7 mouse cellular contexts compared by ENCODE assay signal in genomic region chr1:82787414-82787813, GRCm38 (mm10). TPM values are rescaled to one million over a fixed set of nuclear protein-coding genes. Genes with fewer than 3 reads are reported as not detected.
DNase-seq lines count a peak whose midpoint lies in the region; ATAC-seq and TF ChIP-seq lines count a peak whose summit lies in the region.

No protein-coding gene starts in this region.

- no peak overlapping the region for H3K9ac ChIP-seq in hindbrain, embryonic 11.5 days (ENCODE audit: low read depth, low read length)
- no peak overlapping the region for H3K9ac ChIP-seq in lung, postnatal 0 days (replicated peaks; ENCODE audit: low read depth)

- H3K4me1 ChIP-seq in hindbrain, embryonic 11.5 days (replicated peaks; ENCODE audit: control insufficient read depth, insufficient read depth, low read length) = no peaks in the 10 kb centered on the region
- peaks cover 4% of the 10 kb centered on the region; the same call in 1 of the 2 replicates for H3K4me1 ChIP-seq in lung, postnatal 0 days (ENCODE audit: insufficient read depth, low read depth, low read length)

- H3K27ac ChIP-seq in hindbrain, embryonic 11.5 days (ENCODE audit: low read depth, low read length) = no peak overlapping the region
- H3K27ac ChIP-seq in lung, postnatal 0 days (ENCODE audit: low read length) = no peak overlapping the region

- H3K4me2 ChIP-seq in hindbrain, embryonic 11.5 days (replicated peaks; ENCODE audit: low read depth, low read length) = no peak overlapping the region
- H3K4me2 ChIP-seq in lung, postnatal 0 days (replicated peaks; ENCODE audit: low read depth, low read length) = no peak overlapping the region

- H3K9me3 ChIP-seq in hindbrain, embryonic 11.5 days (ENCODE audit: control insufficient read depth, low read length) = no peaks in the 10 kb centered on the region
- H3K9me3 ChIP-seq in lung, postnatal 0 days (ENCODE audit: low read length) = no peaks in the 10 kb centered on the region

- no peaks in the 10 kb centered on the region for H3K27me3 ChIP-seq in hindbrain, embryonic 11.5 days (ENCODE audit: control insufficient read depth, insufficient read depth, low read length)
- H3K27me3 ChIP-seq in lung, postnatal 0 days (replicated peaks; ENCODE audit: insufficient read depth, low read length) = no peaks in the 10 kb centered on the region

- no peaks in the 10 kb centered on the region for H3K36me3 ChIP-seq in hindbrain, embryonic 11.5 days (ENCODE audit: control insufficient read depth, insufficient read depth, low read length)
- no peaks in the 10 kb centered on the region for H3K36me3 ChIP-seq in lung, postnatal 0 days (ENCODE audit: insufficient read depth, low read length)

- TF ChIP-seq EP300 in lung, postnatal 0 days (IDR thresholded peaks at IDR 0.05) = peak; percentile 84

- H3K4me3 ChIP-seq in hindbrain, embryonic 11.5 days (ENCODE audit: low read depth, low read length) = no peak overlapping the region
- H3K4me3 ChIP-seq in lung, postnatal 0 days (ENCODE audit: low read depth, low read length) = no peak overlapping the region

- WGBS in hindbrain, embryonic 11.5 days = 12% methylated on average over 2 of the region's 2 CpGs
- WGBS in lung, postnatal 0 days = 2% methylated on average over 2 of the region's 2 CpGs

- peak; percentile 93 for TF ChIP-seq CTCF in lung, postnatal 0 days (IDR thresholded peaks at IDR 0.05)

- ATAC-seq in hindbrain, embryonic 11.5 days (ENCODE audit: low FRiP score) = peak; percentile 68; the same call in 1 of the 2 replicates
- ATAC-seq in lung, postnatal 0 days = peak; percentile 84

- DNase-seq in ZHBTc4 (ENCODE audit: low read depth, low spot score) = peak; percentile 81
- DNase-seq in cerebellum, adult 9-11 months = peak; percentile 39
- DNase-seq in frontal cortex, postnatal 10 days (ENCODE audit: low spot score in 2 of 2) = peak; percentile 27 to 58
- peak; percentile 62 for DNase-seq in hindbrain, embryonic 11.5 days (ENCODE audit: low spot score)
- peak; percentile 60 for DNase-seq in layer of hippocampus, adult 9-10 months (ENCODE audit: low spot score)
- DNase-seq in lung, postnatal 0 days (ENCODE audit: low spot score) = peak; percentile 95
- peak; percentile 83 for DNase-seq in retina, embryonic 14.5 days (ENCODE audit: low spot score)

RNA-seq across cellular contexts. Expression of gene Gm47791, which starts 16.4 kb away (rescaled TPM):
- polyA plus RNA-seq in hindbrain, embryonic 11.5 days (2014; fragmentation: Nextera tagmentation; extraction: Ambion mirVana) = not detected in 2 replicates
- not detected in 2 replicates for polyA plus RNA-seq in lung, postnatal 0 days (2015; fragmentation: Nextera tagmentation; extraction: Ambion mirVana)

RNA-seq across cellular contexts. Expression of gene Tm4sf20, which starts 19.2 kb away (rescaled TPM):
- not detected in 2 replicates for polyA plus RNA-seq in hindbrain, embryonic 11.5 days (2014; fragmentation: Nextera tagmentation; extraction: Ambion mirVana)
- polyA plus RNA-seq in lung, postnatal 0 days (2015; fragmentation: Nextera tagmentation; extraction: Ambion mirVana) = 0.07 TPM in 1 of 2 replicates, not detected in the other

RNA-seq across cellular contexts. Expression of gene Agfg1, which starts 51.9 kb away (rescaled TPM):
- 47.2 and 54.4 TPM in 2 replicates for polyA plus RNA-seq in hindbrain, embryonic 11.5 days (2014; fragmentation: Nextera tagmentation; extraction: Ambion mirVana)
- 28.3 and 34.8 TPM in 2 replicates for polyA plus RNA-seq in lung, postnatal 0 days (2015; fragmentation: Nextera tagmentation; extraction: Ambion mirVana)

Comparison
In these comparisons a context has a peak if more than half of its experiments do, and no peak if none do; other contexts are left out.
1. DNase-seq: peak in every context shown above with its lines; median percentile 95 in lung, postnatal 0 days; 83 in retina, embryonic 14.5 days; 81 in ZHBTc4; 62 in hindbrain, embryonic 11.5 days; 60 in layer of hippocampus, adult 9-10 months; 42 in frontal cortex, postnatal 10 days; 39 in cerebellum, adult 9-11 months.